Mouse (Mus musculus) heart, adult 2 months (tissue): Measurements from ENCODE around the gene Fancc. TPM values are rescaled to one million over a fixed set of nuclear protein-coding genes. Genes with fewer than 3 reads are reported as not detected.

Experiments used
- DNase-seq, 2 experiments: peaks; one replicate each; pipeline ENCODE4 v3.0.0; 2021
- H3K27ac ChIP-seq: fragments of 200-600 bp; 2 replicates; pipeline ENCODE4 v1.8.1; 2022
- H3K27me3 ChIP-seq: fragments of 200-500 bp; 2 replicates; pipeline ENCODE4 v1.6.1; 2012; ENCODE audit warnings: mild to moderate bottlenecking, low read length, inconsistent platforms, mixed read lengths; ENCODE audit not compliant: control insufficient read depth, insufficient read depth
- H3K36me3 ChIP-seq: fragments of 200-500 bp; 2 replicates; pipeline ENCODE4 v1.6.1; 2012; ENCODE audit warnings: low read length, inconsistent platforms; ENCODE audit not compliant: control insufficient read depth, insufficient read depth
- H3K4me1 ChIP-seq: fragments of 200-500 bp; 2 replicates; pipeline ENCODE4 v1.6.1; 2011; ENCODE audit warnings: low read length; ENCODE audit not compliant: control insufficient read depth, insufficient read depth
- H3K4me3 ChIP-seq: fragments of 200-600 bp; 2 replicates; pipeline ENCODE4 v1.8.1; 2022
- H3K79me2 ChIP-seq: fragments of 200-500 bp; replicated peaks from 2 replicates; pipeline ENCODE4 v1.6.1; 2012; ENCODE audit warnings: mild to moderate bottlenecking, inconsistent platforms, low read length, moderate library complexity, mixed read lengths; ENCODE audit not compliant: control insufficient read depth, insufficient read depth
- H3K9ac ChIP-seq: fragments of 200-500 bp; 2 replicates; pipeline ENCODE4 v1.6.1; 2012; ENCODE audit warnings: low read depth, mild to moderate bottlenecking, control low read depth, inconsistent platforms, low read length, mixed read lengths
- CTCF ChIP-seq: fragments of 200-600 bp; IDR thresholded peaks from 2 replicates; pipeline ENCODE4 v1.8.1; 2022; ENCODE audit warnings: antibody characterized with exemption, mild to moderate bottlenecking, moderate library complexity
- EP300 ChIP-seq: fragments of 200-500 bp; IDR thresholded peaks from 2 replicates; pipeline ENCODE4 v1.6.1; 2011; ENCODE audit warnings: low read depth, low read length, control low read depth; ENCODE audit not compliant: insufficient read depth
- POLR2A ChIP-seq: fragments of 200-500 bp; IDR thresholded peaks from 2 replicates; pipeline ENCODE4 v1.6.1; 2011; ENCODE audit warnings: mild to moderate bottlenecking, low read depth, low read length, control low read depth; ENCODE audit not compliant: insufficient read depth
- WGBS: fragments of 180-500 bp; shearing (Covaris S2); methylation state at CpG from one replicate; pipeline ENCODE4 v1.1.7; 2018; 5-methylcytosine and 5-hydroxymethylcytosine counted together
- intact Hi-C: fragments of 180-260 bp; cut with DNase I; formaldehyde crosslinking; loops from one replicate; pipeline ENCODE4 v1.15.1; 2025
- polyA plus RNA-seq: library from polyadenylated mRNA; depleted of rRNA; stranded (reverse); fragments of >200 nt; gene quantifications from 2 replicates; pipeline ENCODE4 v1.2.3, GENCODE M21; 2012
- total RNA-seq, 2 experiments: library from RNA; stranded (reverse); gene quantifications; 2 replicates each; pipeline ENCODE4 v1.2.3; 2021

Fancc gene
- total and polyA plus RNA-seq, 3 experiments: 3.3 to 3.7 (median 3.6) TPM

DNA sequence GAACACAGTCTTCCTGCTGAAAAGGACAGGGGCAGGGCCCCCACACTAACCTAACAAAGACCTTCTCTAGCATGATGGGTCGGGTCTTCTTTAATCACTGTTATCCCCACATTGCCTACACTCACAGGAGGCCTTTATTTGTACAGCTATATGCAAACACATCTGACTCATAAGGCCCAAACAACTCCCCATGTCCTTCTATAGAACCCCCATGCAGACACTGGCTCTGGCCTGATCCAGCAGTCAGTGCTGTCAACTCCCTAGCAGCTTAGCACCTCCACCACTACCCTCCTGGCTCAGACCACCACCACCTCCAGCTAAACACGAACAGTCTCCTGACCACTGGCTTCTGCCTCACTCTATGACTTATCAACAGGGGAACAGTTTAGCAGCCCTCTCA is 149.4 kb downstream of the Fancc start:
- Histone ChIP-seq H3K4me3 (no peak overlapping the region), H3K79me2 (no peaks in the 10 kb centered on the region), H3K4me1 (no peaks in the 10 kb centered on the region), H3K27ac (no peak overlapping the region), H3K36me3 (no peaks in the 10 kb centered on the region), H3K9ac (no peak overlapping the region), H3K27me3 (no peaks in the 10 kb centered on the region)
- intact Hi-C loops: no loop called here
- TF ChIP-seq EP300 (no peak), CTCF (no peak), POLR2A (no peak)
- DNase-seq: no peak
- 86% methylated on average over 2 of the region's 2 CpGs for WGBS

DNA sequence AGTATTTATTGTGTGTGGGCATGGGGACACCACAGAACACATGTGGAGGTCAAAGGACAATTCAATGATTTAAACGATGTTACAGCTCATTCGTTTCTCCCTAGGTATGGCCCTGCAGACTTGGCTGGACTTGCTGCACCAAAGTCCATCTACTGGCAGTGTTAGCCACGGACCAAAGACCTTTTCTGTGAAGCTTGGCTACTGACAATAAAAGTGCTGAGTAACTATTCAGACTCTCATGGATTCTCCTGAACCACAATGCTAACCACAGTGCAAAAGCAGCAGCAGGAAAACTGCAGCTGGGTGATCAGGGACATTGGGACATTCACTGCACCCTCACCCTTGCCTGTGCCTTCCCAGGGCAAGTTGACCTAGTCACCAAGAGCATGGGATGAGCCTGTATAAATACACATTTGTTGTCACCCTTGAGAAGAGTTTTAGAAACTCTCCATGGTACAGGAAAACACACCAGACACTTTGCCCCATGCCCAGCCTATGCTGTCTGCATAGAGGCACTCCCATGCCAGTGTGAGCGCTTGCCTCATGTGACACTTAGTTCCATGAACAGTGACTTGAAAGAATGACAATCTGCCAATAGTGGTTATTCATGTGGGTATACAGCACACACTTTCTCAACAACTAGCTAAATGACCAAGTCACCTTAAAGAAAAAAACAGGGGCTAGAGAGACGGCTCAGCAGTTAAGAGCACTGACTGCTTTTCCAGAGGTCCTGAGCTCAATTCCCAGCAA is 151.4 kb downstream of the Fancc start:
- Histone ChIP-seq H3K4me1 (no peaks in the 10 kb centered on the region), H3K27ac (no peak overlapping the region), H3K27me3 (no peaks in the 10 kb centered on the region), H3K36me3 (no peaks in the 10 kb centered on the region), H3K79me2 (no peaks in the 10 kb centered on the region), H3K9ac (no peak overlapping the region), H3K4me3 (no peak overlapping the region)
- no peak for DNase-seq
- intact Hi-C loops: no loop called here
- WGBS: 88% methylated on average over 5 of the region's 5 CpGs
- TF ChIP-seq CTCF (no peak), POLR2A (no peak), EP300 (no peak)

DNA sequence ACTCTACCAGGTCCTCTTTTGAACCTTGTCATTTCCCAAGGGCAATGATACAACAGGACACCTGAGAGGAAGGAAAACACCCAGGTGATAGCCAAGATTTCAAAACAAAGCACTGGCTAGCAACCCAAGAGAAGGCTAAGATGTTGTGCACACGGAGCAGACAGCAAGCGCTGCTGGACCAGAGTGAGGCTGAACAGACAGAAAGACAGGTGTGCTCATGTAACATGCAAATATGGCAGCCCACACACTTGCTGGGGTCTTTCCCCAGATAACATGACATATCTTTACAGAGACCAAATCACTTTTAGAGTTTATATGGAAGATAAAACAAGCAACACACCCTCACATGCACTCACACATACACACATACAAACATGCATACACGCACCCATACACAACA is 152.6 kb downstream of the Fancc start:
- 97% methylated on average over 3 of the region's 3 CpGs for WGBS
- Histone ChIP-seq H3K27me3 (no peaks in the 10 kb centered on the region), H3K4me1 (no peaks in the 10 kb centered on the region), H3K4me3 (no peak overlapping the region), H3K36me3 (no peaks in the 10 kb centered on the region), H3K79me2 (no peaks in the 10 kb centered on the region), H3K9ac (no peak overlapping the region), H3K27ac (no peak overlapping the region)
- intact Hi-C loops: no loop called here
- DNase-seq: no peak
- TF ChIP-seq EP300: no peak
- no peak for TF ChIP-seq POLR2A
- no peak for TF ChIP-seq CTCF

DNA sequence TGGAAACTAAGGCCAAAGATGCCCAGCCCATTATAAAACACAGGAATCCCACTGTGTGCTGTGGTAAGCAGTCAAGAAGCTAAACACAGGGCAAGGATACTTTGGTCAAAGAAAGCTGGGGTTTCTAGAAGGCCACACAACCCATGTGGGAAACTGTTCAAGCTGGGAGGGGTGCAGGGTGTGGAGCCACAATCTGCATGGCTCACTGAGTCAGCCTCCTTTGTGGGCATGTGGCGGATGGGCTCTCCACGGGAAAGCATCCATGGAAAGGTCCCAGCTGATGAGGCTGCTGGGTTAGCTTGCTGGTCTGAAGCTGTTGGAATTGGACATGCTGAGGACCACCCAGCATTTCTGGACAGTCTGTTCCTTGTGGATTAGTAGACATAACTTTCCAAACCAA is 154.3 kb downstream of the Fancc start:
- no peak for DNase-seq
- Histone ChIP-seq H3K79me2 (no peaks in the 10 kb centered on the region), H3K9ac (no peak overlapping the region), H3K27ac (no peak overlapping the region), H3K27me3 (no peaks in the 10 kb centered on the region), H3K36me3 (no peaks in the 10 kb centered on the region), H3K4me3 (no peak overlapping the region), H3K4me1 (no peaks in the 10 kb centered on the region)
- WGBS: 78% methylated on average over 2 of the region's 2 CpGs
- intact Hi-C loops: no loop called here
- no peak for TF ChIP-seq POLR2A
- no peak for TF ChIP-seq EP300
- no peak for TF ChIP-seq CTCF

DNA sequence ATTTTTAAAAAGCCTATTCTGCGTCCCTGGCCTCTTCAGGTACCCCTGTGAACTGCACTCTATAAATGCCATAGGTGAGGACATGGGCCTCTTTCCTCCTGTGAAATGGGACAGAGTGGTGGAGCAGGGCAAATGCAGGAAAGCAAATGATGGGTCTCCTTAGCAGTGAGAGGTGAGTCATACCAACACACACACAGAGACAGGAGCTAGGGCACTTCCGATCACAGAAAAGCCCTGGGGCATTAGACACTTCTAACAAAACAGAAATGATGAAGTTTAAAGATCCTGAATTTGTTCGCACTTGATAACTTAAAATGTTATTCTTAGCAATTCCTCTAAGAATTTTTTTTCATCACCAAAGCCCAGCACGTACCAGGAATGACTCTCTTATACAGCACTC is 157.1 kb downstream of the Fancc start:
- Histone ChIP-seq H3K9ac (no peak overlapping the region), H3K27ac (no peak overlapping the region), H3K36me3 (no peaks in the 10 kb centered on the region), H3K4me1 (no peaks in the 10 kb centered on the region), H3K27me3 (no peaks in the 10 kb centered on the region), H3K4me3 (no peak overlapping the region), H3K79me2 (no peaks in the 10 kb centered on the region)
- intact Hi-C loops: no loop called here
- 92% methylated on average over 4 of the region's 4 CpGs for WGBS
- TF ChIP-seq EP300: no peak
- DNase-seq: no peak

DNA sequence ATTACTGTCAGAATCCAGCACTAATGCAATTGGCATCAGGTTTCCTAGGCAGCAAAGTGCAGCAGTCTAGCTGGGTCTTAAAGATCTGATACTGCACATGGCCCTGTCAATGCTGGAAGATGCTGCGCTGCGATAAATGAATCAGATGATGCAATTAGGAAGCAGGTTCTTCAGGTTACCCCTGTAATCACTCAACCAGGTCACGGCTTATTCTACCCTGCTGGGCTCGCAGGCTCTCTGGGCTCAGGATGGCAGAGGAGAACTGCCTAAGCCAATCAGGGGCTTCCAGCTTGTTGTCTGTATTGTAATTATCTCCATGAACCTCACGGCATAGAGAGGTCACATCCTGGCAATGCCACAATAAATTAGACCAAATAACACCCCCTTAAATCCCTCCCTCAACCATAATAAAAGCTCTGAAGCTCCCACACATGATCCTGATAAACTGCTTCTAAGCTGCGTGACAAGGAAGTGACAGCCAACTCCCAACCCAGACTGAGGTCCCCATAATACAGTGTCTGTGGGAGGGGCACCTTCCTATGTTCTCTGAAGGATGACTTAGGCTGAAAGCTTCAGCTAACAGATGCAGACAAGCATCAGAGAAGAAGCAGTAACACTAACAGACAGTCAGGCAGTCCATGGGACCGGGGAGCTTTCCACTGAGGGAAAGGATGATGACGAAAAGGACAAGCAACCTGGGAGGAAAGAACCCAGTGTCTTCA is 159.7 kb downstream of the Fancc start:
- TF ChIP-seq EP300 (no peak), CTCF (no peak), POLR2A (no peak)
- WGBS: 81% methylated on average over 8 of the region's 8 CpGs
- intact Hi-C loops: no loop called here
- Histone ChIP-seq H3K27ac (no peak overlapping the region), H3K4me1 (no peaks in the 10 kb centered on the region), H3K4me3 (no peak overlapping the region), H3K9ac (no peak overlapping the region), H3K36me3 (no peaks in the 10 kb centered on the region), H3K79me2 (no peaks in the 10 kb centered on the region), H3K27me3 (no peaks in the 10 kb centered on the region)
- DNase-seq: no peak
